Mouse (Mus musculus): ENCODE data around the gene Gm43518. TPM values are rescaled to one million over a fixed set of nuclear protein-coding genes. Genes with fewer than 3 reads are reported as not detected.
A peak's percentile ranks its signal among the peaks of the same experiment; 100 is the strongest.

Gene Gm43518
- polyA plus RNA-seq, 1 experiment from 2014 or later = 2.8 TPM

DNA sequence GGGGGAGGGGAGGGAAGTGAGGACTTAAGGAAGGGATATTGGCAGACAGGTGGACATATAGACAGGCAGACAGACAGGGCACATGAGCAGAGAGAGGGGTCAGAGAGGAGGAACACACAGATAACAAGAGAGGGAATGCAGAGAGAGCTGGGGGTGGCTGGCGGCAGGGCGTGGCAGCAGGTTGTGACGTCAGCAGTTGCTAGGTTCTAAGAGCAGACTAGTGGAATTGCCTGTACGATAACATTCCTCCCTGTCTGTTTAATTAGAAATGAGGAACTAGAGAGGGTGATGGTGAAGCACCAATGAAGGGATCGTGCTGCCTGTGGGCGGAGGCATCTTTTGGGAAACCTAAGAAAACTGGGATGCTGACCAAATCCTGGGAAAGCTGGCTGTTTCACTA lies 35.5 kb upstream of the Gm43518 start:
- DNase-seq (ENCODE audit: low spot score) = peak; percentile 51
- Histone ChIP-seq H3K4me2 (no peak overlapping the region), H3K4me3 (ENCODE audit: low read depth, low read length) (no peak overlapping the region), H3K27me3 (replicated peaks; ENCODE audit: control insufficient read depth, insufficient read depth, low read length) (no peaks in the 10 kb centered on the region), H3K9me3 (ENCODE audit: control insufficient read depth, low read length) (no peaks in the 10 kb centered on the region), H3K36me3 (ENCODE audit: control insufficient read depth, insufficient read depth, low read length) (no peaks in the 10 kb centered on the region), H3K9ac (ENCODE audit: low read depth, low read length) (no peak overlapping the region), H3K27ac (ENCODE audit: low read depth, low read length) (no peak overlapping the region), H3K4me1 (replicated peaks; ENCODE audit: control insufficient read depth, insufficient read depth, low read length) (no peaks in the 10 kb centered on the region)
- 27% methylated on average over 6 of the region's 6 CpGs for WGBS
- ATAC-seq (replicated peaks; ENCODE audit: low FRiP score) = peak; percentile 47; the same call in 1 of the 2 replicates

GRCm38 (mm10) chr5:123893520-123893919 lies 33.7 kb upstream of the Gm43518 start:
- no peak for ATAC-seq (replicated peaks; ENCODE audit: low FRiP score)
- Histone ChIP-seq H3K27ac (ENCODE audit: low read depth, low read length) (no peak overlapping the region), H3K4me1 (replicated peaks; ENCODE audit: control insufficient read depth, insufficient read depth, low read length) (no peaks in the 10 kb centered on the region), H3K27me3 (replicated peaks; ENCODE audit: control insufficient read depth, insufficient read depth, low read length) (no peaks in the 10 kb centered on the region), H3K4me2 (no peak overlapping the region), H3K36me3 (ENCODE audit: control insufficient read depth, insufficient read depth, low read length) (no peaks in the 10 kb centered on the region), H3K9ac (ENCODE audit: low read depth, low read length) (no peak overlapping the region), H3K9me3 (ENCODE audit: control insufficient read depth, low read length) (no peaks in the 10 kb centered on the region), H3K4me3 (ENCODE audit: low read depth, low read length) (no peak overlapping the region)
- DNase-seq (ENCODE audit: low spot score) = no peak
- 75% methylated on average over 5 of the region's 5 CpGs for WGBS

GRCm38 (mm10) chr5:123896395-123896794 lies 30.8 kb upstream of the Gm43518 start:
- WGBS = 75% methylated on average over 11 of the region's 11 CpGs
- Histone ChIP-seq H3K4me3 (ENCODE audit: low read depth, low read length) (no peak overlapping the region), H3K9ac (ENCODE audit: low read depth, low read length) (no peak overlapping the region), H3K27ac (ENCODE audit: low read depth, low read length) (no peak overlapping the region), H3K9me3 (ENCODE audit: control insufficient read depth, low read length) (no peaks in the 10 kb centered on the region), H3K4me2 (no peak overlapping the region), H3K36me3 (ENCODE audit: control insufficient read depth, insufficient read depth, low read length) (no peaks in the 10 kb centered on the region), H3K4me1 (replicated peaks; ENCODE audit: control insufficient read depth, insufficient read depth, low read length) (no peaks in the 10 kb centered on the region), H3K27me3 (replicated peaks; ENCODE audit: control insufficient read depth, insufficient read depth, low read length) (no peaks in the 10 kb centered on the region)
- DNase-seq (ENCODE audit: low spot score) (no peak), ATAC-seq (replicated peaks; ENCODE audit: low FRiP score) (no peak)

DNA sequence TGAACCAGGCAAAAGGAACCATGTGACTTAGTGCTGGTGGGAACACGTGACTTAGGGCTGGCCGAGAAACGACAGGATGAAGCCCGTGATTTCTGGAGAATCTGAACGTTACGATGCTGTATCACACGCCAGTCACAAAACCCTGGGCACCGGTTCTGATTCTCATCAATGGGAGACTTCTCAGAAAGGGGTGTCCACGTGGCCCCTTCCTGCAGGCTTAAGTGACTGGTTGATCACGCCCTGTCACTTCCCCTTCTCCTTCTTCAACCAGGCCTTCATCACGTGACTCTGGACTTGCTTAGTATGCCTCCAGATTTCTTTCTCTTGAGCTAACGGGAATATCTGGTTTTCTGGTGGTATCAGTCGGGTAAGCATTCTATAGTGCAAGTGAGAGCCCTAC lies 29.9 kb upstream of the Gm43518 start:
- Histone ChIP-seq H3K4me2 (no peak overlapping the region), H3K4me1 (replicated peaks; ENCODE audit: control insufficient read depth, insufficient read depth, low read length) (no peaks in the 10 kb centered on the region), H3K4me3 (ENCODE audit: low read depth, low read length) (no peak overlapping the region), H3K27ac (ENCODE audit: low read depth, low read length) (no peak overlapping the region), H3K9ac (ENCODE audit: low read depth, low read length) (no peak overlapping the region), H3K36me3 (ENCODE audit: control insufficient read depth, insufficient read depth, low read length) (no peaks in the 10 kb centered on the region), H3K9me3 (ENCODE audit: control insufficient read depth, low read length) (no peaks in the 10 kb centered on the region), H3K27me3 (replicated peaks; ENCODE audit: control insufficient read depth, insufficient read depth, low read length) (no peaks in the 10 kb centered on the region)
- ATAC-seq (replicated peaks; ENCODE audit: low FRiP score) (no peak), DNase-seq (ENCODE audit: low spot score) (no peak)
- WGBS = 57% methylated on average over 13 of the region's 13 CpGs

DNA sequence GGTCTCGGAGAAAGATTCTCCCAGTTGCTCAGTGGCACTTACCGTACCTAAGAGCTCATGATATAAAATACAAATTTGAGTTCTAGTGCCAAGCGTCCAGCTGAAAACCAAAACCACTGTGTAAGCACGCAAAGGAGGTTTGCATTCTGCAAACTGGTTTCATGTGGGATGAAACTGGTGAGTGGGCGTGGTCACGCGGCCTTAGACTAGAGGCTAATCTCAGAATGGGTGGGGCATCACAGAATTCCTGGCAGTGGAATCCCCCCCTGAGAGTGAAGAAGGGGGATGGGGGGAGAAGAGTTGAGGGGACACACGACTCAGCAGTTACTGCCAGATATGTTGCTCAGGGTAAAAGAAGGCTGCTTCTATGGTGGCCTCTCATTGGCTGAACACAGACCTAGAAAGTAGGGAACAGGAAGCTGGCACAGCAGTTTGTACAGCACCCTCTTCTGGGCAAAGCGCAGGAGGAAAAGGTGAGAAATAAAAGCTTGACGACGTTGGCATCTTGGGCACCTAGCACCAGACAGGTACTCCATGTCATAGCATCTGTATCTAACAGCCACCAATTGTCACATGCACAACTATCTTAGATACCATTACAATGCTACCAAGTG lies 23.1 kb upstream of the Gm43518 start:
- Histone ChIP-seq H3K9me3 (ENCODE audit: control insufficient read depth, low read length) (no peaks in the 10 kb centered on the region), H3K27me3 (replicated peaks; ENCODE audit: control insufficient read depth, insufficient read depth, low read length) (no peaks in the 10 kb centered on the region), H3K4me2 (no peak overlapping the region), H3K4me3 (ENCODE audit: low read depth, low read length) (no peak overlapping the region), H3K36me3 (ENCODE audit: control insufficient read depth, insufficient read depth, low read length) (peaks cover 7% of the 10 kb centered on the region), H3K4me1 (replicated peaks; ENCODE audit: control insufficient read depth, insufficient read depth, low read length) (peaks cover 13% of the 10 kb centered on the region), H3K27ac (ENCODE audit: low read depth, low read length) (no peak overlapping the region), H3K9ac (ENCODE audit: low read depth, low read length) (no peak overlapping the region)
- no peak for ATAC-seq (replicated peaks; ENCODE audit: low FRiP score)
- WGBS = 64% methylated on average over 11 of the region's 11 CpGs
- DNase-seq (ENCODE audit: low spot score) = no peak

GRCm38 (mm10) chr5:123906146-123906975 lies 20.9 kb upstream of the Gm43518 start:
- peaks cover 19% of the 10 kb centered on the region for H3K36me3 ChIP-seq (ENCODE audit: control insufficient read depth, insufficient read depth, low read length)
- H3K27ac ChIP-seq (ENCODE audit: low read depth, low read length) = no peak overlapping the region
- ATAC-seq (replicated peaks; ENCODE audit: low FRiP score) = no peak
- H3K4me1 ChIP-seq (replicated peaks; ENCODE audit: control insufficient read depth, insufficient read depth, low read length) = peaks cover 13% of the 10 kb centered on the region
- no peak for DNase-seq (ENCODE audit: low spot score)
- no peak overlapping the region for H3K9ac ChIP-seq (ENCODE audit: low read depth, low read length)
- H3K27me3 ChIP-seq (replicated peaks; ENCODE audit: control insufficient read depth, insufficient read depth, low read length) = no peaks in the 10 kb centered on the region
- no peaks in the 10 kb centered on the region for H3K9me3 ChIP-seq (ENCODE audit: control insufficient read depth, low read length)
- peak overlapping the region; percentile 54 for H3K4me2 ChIP-seq
- 68% methylated on average over 17 of the region's 17 CpGs for WGBS
- H3K4me3 ChIP-seq (ENCODE audit: low read depth, low read length) = peak overlapping the region; percentile 97; the same call in 1 of the 2 replicates

GRCm38 (mm10) chr5:123906976-123907630 lies 20.1 kb upstream of the Gm43518 start, which contains the start of gene Denr:
Denr (plus strand) TSS chr5:123907175.
- DNase-seq (ENCODE audit: low spot score) (peak; percentile 100), ATAC-seq (replicated peaks; ENCODE audit: low FRiP score) (peak; percentile 95)
- Histone ChIP-seq H3K4me2 (peak within 1 kb of the TSS; percentile 82), H3K36me3 (ENCODE audit: control insufficient read depth, insufficient read depth, low read length) (peaks cover 22% of the 10 kb centered on the region), H3K9me3 (ENCODE audit: control insufficient read depth, low read length) (no peaks in the 10 kb centered on the region), H3K4me1 (replicated peaks; ENCODE audit: control insufficient read depth, insufficient read depth, low read length) (peaks cover 13% of the 10 kb centered on the region), H3K27ac (ENCODE audit: low read depth, low read length) (peak within 1 kb of the TSS; percentile 75), H3K4me3 (ENCODE audit: low read depth, low read length) (peak within 1 kb of the TSS; percentile 97), H3K9ac (ENCODE audit: low read depth, low read length) (peak within 1 kb of the TSS; percentile 99), H3K27me3 (replicated peaks; ENCODE audit: control insufficient read depth, insufficient read depth, low read length) (no peaks in the 10 kb centered on the region)
- under 1% methylated on average over 60 of the region's 61 CpGs for WGBS

DNA sequence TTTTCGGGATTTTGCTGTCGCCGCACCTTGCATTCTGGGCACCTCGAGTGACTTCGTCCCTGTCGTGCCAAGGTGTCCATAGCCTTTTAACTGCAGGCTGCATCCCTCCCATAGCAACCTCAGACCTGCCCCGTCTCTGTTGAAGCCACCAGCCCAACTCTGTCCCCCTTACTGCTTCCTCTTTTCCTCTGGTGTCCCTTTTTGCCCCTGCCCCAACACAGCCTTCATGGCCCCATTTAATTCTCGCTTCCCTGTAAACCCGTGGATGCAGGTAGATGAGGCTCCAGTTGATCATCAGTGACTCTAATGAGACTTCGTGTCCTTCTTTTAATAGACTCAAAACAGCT lies 19.6 kb upstream of the Gm43518 start:
- 4% methylated on average over 10 of the region's 10 CpGs for WGBS

More for the DNA sequence above, 19.6 kb upstream of the Gm43518 start:
- H3K27ac ChIP-seq (ENCODE audit: low read depth, low read length) = peak overlapping the region; percentile 75
- ATAC-seq (replicated peaks; ENCODE audit: low FRiP score) (no peak), DNase-seq (ENCODE audit: low spot score) (no peak)
- peak overlapping the region; percentile 97 for H3K4me3 ChIP-seq (ENCODE audit: low read depth, low read length)
- peaks cover 13% of the 10 kb centered on the region for H3K4me1 ChIP-seq (replicated peaks; ENCODE audit: control insufficient read depth, insufficient read depth, low read length)
- peaks cover 22% of the 10 kb centered on the region for H3K36me3 ChIP-seq (ENCODE audit: control insufficient read depth, insufficient read depth, low read length)
- peak overlapping the region; percentile 99 for H3K9ac ChIP-seq (ENCODE audit: low read depth, low read length)
- H3K27me3 ChIP-seq (replicated peaks; ENCODE audit: control insufficient read depth, insufficient read depth, low read length) = no peaks in the 10 kb centered on the region
- H3K9me3 ChIP-seq (ENCODE audit: control insufficient read depth, low read length) = no peaks in the 10 kb centered on the region
- peak overlapping the region; percentile 82 for H3K4me2 ChIP-seq
